Mouse (Mus musculus) adrenal gland, postnatal 10 days (tissue): ENCODE measurements around the gene Hist1h2af. TPM values are rescaled to one million over a fixed set of nuclear protein-coding genes. Genes with fewer than 3 reads are reported as not detected.
"Not testable (repeated sequence)": the region's sequence is repeated elsewhere in the genome, so short reads cannot be mapped to it uniquely, and the experiment has no call there.

Source experiments
- DNase-seq: peaks from one replicate; pipeline ENCODE4 v3.0.0; 2021; ENCODE audit warnings: mixed read lengths
- total RNA-seq, 2 experiments: library from RNA; stranded (reverse); gene quantifications; 2 replicates each; pipeline ENCODE4 v1.2.3; 2021

The Hist1h2af gene
- total RNA-seq, 2 experiments from 2014 or later = 261 to 325 TPM

DNA sequence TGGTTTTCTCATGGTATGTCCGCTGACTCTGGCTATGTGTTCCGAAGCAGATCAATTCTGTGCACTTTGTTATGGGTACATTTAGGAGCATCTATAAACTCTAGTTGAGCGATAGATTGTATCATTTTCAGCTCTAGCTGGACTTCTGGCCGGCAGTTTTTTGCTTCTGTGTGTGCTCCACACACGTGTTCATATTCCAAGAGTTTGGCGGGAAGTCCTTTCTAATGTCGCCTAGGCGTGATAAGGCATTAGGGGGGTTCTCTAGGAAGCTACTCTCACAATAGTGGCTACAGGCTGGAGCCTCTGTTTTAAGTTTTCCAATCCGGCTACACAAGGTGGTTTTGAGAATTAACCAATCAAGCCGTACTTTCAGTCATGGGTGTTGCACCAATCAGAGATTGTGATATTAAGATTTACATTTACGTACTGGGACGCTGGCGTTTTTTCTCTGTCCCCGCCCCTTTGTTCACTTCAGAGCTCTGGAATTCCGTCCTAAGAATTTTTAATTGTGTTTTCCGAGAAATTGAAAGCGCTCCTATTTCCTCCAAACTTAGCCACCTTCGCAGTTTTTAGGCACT is 22.2 kb downstream of the Hist1h2af start:
- peak; percentile 75 for DNase-seq

DNA sequence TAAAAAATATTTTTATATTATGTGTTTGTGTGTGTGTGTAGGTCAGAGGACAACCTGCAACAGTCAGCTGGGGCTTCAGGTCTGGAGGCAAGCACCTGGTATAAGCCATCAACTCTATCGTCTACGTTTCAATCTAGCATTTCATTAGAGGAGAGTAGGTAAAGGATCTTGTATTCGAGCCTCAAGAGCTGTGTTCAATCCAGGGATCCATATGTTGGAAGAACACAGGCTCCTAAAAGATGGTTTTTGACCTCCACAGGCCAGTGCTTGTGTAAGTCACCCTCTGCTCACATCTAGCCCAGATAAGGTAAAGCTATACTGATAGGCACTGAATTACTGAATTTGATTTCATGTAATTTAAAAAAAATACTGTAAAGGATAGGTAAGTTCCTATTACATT is 23.2 kb downstream of the Hist1h2af start:
- no peak for DNase-seq

DNA sequence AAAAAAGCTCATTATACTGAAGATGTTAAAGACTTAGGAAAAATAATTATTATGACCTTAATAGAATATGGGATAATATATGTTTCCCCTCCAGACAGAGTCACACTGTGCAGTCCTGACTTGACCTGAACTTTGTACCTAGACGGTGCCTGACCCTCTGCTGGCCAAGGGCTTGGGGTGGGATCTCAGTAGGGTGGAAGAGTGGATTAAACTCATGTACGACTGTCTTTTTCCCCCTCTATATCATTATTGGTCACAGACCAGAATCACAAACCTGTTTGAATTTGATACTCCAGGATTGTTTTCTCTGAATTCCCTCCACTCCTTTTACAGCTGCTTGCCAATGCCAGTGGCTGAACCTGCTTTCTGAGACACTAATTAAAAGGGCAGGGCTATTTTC is 27.0 kb downstream of the Hist1h2af start:
- not testable (repeated sequence) for DNase-seq

DNA sequence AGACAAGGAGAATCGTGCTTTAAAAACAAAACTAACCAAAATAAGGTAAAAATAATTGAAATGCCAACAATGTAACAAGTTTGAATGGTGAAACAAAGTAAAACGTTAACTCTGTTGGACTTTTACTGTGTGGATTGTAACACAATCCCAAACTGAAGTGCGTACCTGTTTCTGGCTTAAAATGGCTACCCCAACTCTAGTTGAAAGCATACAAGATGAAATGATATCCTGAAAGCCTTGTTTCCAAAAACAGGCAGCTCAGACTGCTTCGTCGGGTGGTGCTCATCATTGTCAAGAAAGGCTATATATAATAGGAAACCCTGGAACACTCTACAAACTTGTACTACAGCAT is 27.8 kb downstream of the Hist1h2af start:
- DNase-seq = not testable (repeated sequence)

DNA sequence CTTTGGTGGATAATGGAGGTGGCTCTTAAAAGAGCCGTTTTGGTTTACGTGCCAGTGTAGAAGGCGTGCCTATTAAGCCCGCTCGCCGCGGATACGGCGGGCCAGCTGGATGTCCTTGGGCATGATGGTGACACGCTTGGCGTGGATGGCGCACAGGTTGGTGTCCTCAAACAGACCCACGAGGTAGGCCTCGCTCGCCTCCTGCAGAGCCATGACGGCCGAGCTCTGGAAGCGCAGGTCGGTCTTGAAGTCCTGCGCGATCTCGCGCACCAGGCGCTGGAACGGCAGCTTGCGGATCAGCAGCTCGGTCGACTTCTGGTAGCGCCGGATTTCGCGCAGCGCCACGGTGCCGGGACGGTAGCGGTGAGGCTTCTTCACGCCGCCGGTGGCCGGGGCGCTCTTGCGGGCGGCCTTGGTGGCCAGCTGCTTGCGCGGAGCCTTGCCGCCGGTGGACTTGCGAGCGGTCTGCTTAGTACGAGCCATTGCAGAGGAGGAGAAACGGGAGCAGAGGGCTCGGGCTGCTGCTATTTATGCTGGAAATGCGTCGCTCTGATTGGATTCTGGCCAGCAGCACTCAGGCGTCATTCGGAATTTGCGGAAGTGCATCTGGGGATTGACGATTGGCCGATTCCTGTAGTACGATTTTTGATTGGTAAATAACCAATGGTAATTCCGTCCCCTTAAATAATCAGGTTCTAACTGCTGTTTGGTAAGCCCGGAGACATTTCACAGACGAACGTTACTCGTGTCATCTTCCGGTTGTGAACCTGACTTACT is 28.4 kb downstream of the Hist1h2af start, which contains the start of gene Hist1h3e:
Gene Hist1h3e, minus strand, starts transcription at position 487 of the 777 bp plus-strand sequence.
- DNase-seq = peak; percentile 94

DNA sequence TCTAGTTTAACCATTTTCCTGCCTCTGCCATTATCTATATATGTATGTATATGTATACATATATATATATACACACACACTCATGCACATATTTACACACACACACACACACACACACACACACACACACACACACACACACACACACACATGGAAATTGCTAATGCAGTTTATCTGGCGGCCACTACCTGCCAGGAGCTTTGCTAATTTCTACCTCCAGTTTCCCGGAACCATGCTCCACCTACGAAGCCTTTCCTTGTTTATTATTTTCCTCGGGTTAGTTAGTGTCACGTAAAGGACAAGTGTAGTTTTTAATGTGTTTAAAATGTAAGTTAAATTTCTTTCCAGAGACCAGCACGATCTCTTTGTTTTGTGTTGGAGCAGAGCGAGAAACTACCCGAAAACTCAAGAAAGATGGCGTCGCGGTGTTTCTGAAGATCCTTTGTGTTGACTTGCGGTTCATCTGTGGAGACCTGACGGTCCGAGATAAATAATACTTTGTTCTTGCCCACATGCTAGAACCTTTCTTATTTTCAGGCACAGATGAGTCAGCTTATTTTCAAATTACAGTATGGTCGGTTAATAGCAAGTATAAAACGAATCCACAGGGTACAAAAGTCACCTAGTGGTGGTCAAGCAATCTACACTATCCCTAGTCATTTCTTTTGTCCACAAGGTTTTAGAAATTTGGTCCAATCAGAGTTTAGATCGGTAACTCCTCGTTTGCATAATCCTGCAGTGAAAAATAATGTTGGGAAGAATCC is 29.2 kb downstream of the Hist1h2af start:
- peak; percentile 42 for DNase-seq

DNA sequence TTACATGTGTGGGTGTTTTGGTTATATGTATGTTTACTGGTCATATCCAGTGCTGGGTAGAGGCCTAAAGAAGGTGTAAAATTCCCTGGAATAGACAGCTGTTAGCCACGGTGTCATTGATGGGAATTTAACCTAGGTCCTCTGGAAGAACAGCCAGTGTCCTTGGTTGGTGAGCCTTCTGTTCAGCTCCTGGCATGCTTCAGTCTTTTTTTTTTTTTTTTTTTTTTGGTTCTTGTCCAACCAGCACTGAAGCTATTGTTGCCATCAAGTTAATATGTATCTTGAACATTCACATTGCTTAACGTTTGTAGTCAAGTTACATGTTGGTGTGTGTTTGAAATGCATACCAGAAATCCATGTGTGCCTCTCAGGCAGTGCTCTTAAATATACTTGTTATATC is 30.8 kb downstream of the Hist1h2af start:
- no peak for DNase-seq

DNA sequence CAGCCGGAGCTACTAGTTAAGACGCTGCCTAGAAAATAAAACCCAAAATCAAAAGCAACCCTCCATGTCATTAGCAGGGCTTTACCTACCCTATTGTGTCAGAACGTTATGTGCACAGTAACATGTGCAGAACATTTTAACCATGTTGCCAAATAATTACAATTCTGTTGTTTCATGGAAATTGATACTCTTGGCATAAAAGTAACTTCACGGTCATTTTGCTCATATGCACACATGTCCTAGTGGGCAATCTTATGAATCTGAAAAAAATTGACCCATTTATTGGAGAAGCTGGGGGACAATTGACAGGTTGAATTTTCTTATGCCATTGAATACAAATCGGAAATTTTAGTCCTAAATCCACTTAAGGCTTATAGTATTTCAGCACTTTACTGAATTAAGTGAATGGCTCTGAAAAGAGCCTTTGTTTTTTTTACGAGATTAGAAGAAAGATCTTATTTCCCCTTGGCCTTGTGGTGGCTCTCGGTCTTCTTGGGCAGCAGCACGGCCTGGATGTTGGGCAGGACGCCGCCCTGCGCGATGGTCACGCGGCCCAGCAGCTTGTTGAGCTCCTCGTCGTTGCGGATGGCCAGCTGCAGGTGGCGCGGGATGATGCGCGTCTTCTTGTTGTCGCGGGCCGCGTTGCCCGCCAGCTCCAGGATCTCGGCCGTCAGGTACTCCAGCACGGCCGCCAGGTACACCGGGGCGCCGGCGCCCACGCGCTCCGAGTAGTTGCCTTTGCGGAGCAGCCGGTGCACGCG is 36.7 kb downstream of the Hist1h2af start:
- DNase-seq = not testable (repeated sequence)

DNA sequence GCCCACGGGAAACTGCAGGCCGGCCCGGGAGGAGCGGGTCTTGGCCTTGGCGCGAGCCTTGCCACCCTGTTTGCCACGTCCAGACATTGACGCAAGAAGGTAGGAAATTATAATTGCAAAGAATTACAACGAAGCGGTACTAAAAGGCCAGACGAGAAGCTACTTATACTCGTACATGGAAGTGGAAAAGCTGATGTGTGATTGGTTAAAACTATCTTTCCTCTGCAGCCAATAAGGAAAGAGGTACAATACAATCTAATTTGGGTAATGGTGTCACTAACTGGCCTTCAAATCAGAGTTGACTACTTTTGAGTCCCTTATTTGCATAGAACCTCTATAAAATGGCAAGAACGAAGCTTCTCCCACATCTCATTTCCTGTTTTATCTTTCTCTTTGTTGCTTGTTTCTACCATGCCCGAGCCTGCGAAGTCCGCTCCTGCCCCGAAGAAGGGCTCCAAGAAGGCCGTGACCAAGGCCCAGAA is 37.4 kb downstream of the Hist1h2af start, which contains the start of the genes Hist1h2ae and Hist1h2bg:
Gene Hist1h2ae, minus strand, starts transcription at position 199 of the 482 bp plus-strand sequence.
Gene Hist1h2bg, plus strand, starts transcription at position 375 of the 482 bp plus-strand sequence.
- DNase-seq = peak; percentile 69

DNA sequence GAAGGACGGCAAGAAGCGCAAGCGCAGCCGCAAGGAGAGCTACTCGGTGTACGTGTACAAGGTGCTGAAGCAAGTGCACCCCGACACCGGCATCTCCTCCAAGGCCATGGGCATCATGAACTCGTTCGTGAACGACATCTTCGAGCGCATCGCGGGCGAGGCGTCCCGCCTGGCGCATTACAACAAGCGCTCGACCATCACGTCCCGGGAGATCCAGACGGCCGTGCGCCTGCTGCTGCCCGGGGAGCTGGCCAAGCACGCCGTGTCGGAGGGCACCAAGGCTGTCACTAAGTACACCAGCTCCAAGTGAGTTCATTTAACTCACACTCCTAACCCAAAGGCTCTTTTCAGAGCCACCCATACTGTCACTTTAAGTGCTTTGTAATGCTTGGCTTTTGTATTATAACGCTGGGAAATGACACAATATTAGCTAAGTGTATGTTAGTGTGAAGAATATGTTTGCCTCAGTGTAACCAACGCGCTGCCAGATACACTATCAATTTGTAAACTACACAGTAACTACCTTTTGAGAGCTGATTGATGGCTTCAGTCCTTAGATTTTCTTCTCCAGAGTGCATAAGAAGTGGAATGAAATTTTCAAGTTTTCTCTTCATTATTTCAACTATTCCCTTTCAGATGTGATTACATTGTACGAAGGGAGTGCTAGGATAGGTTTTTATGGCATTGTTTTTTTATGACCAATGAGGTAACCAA is 38.0 kb downstream of the Hist1h2af start:
- DNase-seq = not testable (repeated sequence)

DNA sequence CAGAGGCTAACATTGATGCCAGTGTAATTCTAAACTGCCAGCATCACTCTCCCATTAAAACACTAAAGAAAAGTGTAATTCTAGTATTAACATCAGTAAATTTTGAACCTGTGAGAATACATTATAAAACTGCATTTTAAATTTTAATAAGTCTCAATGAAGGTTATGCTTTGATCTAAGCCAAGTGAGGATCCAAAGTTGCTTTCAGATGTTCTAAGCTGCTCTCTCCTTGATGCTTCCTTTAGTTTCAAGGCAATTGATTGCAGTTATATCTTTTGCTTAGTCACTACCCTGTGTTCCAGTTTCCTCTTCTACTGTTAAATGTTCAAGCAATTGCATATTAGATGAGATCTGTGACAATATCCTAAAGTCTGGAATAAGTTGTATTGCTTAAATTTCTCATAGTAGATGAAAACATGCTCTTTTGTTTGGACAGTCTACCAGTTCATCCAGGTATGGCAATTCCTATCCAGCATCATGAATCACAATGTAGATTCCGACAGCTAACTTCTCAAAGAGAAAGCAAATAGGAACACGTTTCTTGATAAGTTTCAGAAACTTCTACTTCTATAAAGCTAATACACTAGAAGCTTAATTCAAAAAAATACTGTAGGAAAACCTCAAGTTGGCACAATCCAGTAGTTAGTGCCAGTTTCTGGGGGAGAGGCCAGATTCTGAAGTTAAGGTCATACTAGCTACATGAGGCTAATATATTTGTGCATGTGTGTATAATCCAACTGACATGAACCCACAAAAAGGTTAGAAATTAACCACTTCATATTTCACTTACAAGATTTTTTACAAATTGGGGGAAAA is 38.7 kb downstream of the Hist1h2af start:
- no peak for DNase-seq

DNA sequence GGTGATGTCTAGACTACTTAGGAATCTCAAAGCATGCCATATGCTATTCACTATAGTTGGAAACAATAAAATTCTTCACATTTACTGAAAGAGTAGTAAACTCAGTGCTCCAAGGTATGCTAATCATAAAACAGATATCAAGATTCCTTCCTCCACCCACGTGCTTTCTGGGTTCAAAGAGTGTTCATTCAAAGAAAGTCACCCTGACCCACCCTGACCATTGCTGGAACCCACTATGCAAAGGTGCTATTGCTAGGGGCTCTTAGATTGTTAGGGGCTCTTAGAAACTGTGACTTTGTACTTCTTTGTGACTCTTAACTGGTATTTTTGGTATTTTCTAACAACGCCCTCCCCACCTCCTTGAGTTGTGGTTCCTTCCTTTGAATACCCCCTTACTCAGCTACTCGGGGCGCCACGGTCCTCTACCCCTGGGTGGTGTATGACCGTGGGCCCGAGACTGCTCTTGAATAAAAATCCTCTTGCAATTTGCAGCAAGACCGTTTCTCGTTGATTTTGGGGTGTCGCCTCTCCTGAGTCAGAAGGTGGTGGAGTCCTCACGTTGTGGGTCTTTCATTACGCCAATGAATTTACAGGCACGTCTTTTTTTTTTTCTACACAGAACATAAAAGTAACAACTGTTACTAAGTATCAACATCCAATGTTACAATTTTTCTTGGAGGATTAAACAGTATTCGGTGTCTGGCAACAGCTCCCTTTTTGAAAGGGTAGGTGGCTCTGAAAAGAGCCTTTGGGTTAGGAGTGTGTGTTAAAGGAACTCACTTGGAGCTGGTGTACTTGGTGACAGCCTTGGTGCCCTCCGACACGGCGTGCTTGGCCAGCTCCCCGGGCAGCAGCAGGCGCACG is 39.6 kb downstream of the Hist1h2af start:
- DNase-seq = not testable (repeated sequence)

DNA sequence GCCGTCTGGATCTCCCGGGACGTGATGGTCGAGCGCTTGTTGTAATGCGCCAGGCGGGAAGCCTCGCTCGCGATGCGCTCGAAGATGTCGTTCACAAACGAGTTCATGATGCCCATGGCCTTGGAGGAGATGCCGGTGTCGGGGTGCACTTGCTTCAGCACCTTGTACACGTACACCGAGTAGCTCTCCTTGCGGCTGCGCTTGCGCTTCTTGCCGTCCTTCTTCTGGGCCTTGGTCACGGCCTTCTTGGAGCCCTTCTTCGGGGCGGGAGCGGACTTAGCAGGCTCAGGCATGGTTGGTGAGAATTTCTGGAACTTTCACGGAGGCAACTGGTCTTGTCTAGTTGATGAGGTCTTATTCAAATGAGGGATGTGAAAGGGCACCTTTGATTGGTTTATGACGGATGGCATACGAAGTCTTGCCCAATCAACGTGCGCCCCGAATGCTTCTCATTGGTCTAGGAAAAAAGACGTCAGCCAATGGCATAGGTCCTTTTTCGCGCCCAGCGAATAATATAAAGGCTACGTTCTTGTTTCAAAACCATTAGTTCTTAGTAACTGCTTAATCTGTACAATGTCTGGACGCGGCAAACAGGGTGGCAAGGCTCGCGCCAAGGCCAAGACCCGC is 40.3 kb downstream of the Hist1h2af start, which contains the start of the genes Hist1h2bf and Hist1h2ad:
Gene Hist1h2bf, minus strand, starts transcription at position 299 of the 627 bp plus-strand sequence.
Gene Hist1h2ad, plus strand, starts transcription at position 484 of the 627 bp plus-strand sequence.
- DNase-seq = peak; percentile 88

DNA sequence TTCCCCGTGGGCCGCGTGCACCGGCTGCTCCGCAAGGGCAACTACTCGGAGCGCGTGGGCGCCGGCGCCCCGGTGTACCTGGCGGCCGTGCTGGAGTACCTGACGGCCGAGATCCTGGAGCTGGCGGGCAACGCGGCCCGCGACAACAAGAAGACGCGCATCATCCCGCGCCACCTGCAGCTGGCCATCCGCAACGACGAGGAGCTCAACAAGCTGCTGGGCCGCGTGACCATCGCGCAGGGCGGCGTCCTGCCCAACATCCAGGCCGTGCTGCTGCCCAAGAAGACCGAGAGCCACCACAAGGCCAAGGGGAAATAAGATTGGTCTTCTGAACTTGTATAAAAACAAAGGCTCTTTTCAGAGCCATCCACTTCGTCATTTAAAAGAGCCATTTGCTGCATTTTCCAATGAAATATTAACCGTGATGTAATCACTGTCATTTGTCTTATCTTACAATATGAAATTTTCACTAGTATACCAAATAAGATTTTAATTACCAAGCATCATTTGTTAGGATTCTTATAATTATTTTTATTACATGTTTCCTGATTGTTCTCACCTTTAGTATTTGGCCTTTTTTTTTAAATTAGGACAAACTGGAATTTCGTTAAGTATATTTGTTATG is 41.0 kb downstream of the Hist1h2af start:
- DNase-seq = not testable (repeated sequence)

DNA sequence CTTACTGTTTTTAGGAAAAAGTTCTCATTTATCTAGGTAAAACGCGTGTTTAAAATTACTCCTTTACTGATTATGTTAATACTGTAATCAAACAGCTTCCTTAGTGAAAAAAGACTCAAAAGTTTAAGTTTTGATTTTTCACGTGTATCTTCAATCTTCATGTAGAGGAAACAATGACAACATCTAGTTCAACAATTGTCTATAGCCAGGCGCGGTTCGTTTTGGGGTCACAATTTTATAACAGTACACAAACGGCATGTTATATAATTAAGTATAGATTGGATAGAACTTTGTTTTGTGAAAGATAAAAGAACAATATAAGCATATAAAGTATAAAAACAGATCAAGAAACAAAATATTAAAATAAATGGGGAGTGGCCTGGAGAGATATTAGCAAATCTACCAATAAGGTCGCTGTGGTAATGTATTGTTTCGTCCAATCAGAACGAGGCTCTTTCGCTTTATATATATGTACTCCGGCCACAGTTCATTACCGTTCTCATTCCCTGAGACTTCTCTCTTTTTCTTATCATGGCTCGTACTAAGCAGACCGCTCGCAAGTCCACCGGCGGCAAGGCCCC is 41.7 kb downstream of the Hist1h2af start, which contains the start of gene Hist1h3d:
Gene Hist1h3d, plus strand, starts transcription at position 493 of the 581 bp plus-strand sequence.
- DNase-seq = peak; percentile 56

DNA sequence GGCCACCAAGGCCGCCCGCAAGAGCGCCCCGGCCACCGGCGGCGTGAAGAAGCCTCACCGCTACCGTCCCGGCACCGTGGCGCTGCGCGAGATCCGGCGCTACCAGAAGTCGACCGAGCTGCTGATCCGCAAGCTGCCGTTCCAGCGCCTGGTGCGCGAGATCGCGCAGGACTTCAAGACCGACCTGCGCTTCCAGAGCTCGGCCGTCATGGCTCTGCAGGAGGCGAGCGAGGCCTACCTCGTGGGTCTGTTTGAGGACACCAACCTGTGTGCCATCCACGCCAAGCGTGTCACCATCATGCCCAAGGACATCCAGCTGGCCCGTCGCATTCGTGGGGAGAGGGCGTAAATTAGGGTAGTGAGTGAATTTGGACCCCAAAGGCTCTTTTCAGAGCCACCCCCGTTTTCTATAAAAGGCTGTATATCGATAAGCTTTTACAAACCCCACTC is 42.2 kb downstream of the Hist1h2af start:
- not testable (repeated sequence) for DNase-seq

DNA sequence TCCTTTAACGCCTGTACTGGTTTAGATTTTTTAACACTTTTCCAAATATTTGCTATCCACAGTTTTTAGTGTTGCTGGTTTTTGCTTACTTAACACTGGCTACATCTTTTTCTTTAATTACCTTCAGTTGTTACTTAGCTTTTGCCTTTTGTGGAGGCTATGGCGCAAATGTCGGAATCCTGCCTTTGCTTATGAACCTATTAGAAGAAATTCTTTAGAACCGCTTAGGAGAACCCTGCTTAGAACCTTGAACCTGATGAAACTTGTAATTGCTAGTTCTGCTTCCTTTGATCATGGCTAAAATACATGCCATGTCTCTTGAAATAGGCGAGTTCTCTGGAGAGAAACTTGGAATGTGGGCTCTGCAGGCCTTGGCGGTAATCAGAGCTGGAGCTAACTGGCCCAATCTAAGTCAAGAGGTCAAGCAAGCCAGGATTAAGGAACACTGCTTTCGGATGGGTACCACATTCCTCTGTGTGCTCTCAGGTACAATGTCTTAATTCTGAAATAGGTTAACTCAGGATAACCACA is 42.7 kb downstream of the Hist1h2af start:
- no peak for DNase-seq
